Mouse (Mus musculus): ENCODE data around the gene Polq.

DNA sequence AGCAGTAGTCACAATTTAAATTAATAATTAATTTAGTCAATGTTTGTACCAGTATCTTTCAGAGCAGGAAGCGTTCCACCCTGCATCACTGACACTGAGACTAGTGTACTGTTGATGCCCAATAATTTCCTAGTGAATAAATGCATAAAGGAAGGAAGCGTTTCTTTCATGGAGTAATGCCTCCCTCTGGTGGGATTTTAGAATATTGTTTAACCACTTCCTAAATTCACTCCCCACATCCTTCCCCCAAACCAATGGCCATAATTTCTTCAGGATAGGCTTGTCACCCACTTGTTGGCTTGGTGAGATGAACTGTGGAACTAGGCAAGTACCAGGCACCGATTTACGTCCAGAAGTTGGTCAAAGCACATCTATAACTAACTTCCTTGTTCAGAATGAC lies 1.2 kb upstream of the Polq start:
- TF ChIP-seq TCF12 (IDR thresholded peaks at IDR 0.05; ENCODE audit: insufficient read depth, poor library complexity, severe bottlenecking) (no peak), POLR2A (IDR thresholded peaks at IDR 0.05; ENCODE audit: insufficient read length, low read depth) (no peak), MYOG (IDR thresholded peaks at IDR 0.05; ENCODE audit: control insufficient read depth in 1 of 3, insufficient read depth in 1 of 3, insufficient read length in 2 of 3, low read depth in 2 of 3) (no peak), CEBPB (IDR thresholded peaks at IDR 0.05; ENCODE audit: insufficient read depth, poor library complexity, severe bottlenecking) (no peak)
